Mouse (Mus musculus): Measurements from ENCODE around the gene Gm11172. TPM values are rescaled to one million over a fixed set of nuclear protein-coding genes. Genes with fewer than 3 reads are reported as not detected.

The Gm11172 gene
- polyA plus RNA-seq (2015; fragmentation: Nextera tagmentation; extraction: Ambion mirVana), result not detected in 2 replicates

DNA sequence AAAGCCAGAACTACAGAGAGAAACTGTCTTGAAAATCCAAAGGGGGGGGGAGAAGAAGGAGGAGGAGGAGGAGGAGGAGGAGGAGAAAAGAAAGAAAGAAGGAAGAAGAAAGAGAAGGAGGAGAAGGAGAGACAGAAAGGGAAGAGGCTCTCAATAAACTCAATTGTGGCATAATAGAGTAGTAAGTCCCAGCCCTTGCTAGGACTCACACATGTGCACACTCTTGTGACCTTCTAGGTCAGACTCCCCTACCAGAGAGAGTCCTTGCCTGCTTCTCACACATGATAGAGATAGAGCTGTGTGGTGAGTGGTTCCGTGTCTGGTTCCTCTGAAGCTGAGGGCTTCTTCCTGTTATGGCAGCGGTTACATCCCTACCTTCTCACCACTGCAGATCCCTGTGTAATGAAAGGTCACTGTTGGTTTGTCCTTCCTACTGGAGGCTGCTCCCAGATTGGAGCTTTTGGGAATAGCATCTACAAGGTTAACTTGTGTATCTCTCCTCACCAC is at the start of gene Gm11172:
TSS of gene Gm11172 (plus strand) at position 51 of the 507 bp plus-strand sequence.
- H3K27ac ChIP-seq, result no peak within 1 kb of the TSS
- no peaks in the 10 kb centered on the region for H3K4me1 ChIP-seq
- no peak within 1 kb of the TSS for H3K4me3 ChIP-seq
- no peak within 1 kb of the TSS for H3K4me2 ChIP-seq (replicated peaks)
- H3K9me3 ChIP-seq, result no peaks in the 10 kb centered on the region
- H3K27me3 ChIP-seq, result no peaks in the 10 kb centered on the region
- no peak within 1 kb of the TSS for H3K9ac ChIP-seq
- 85% methylated on average over 2 of the region's 2 CpGs for WGBS
- no peak for ATAC-seq (ENCODE audit: low FRiP score, low read depth)
- H3K36me3 ChIP-seq, result no peaks in the 10 kb centered on the region

DNA sequence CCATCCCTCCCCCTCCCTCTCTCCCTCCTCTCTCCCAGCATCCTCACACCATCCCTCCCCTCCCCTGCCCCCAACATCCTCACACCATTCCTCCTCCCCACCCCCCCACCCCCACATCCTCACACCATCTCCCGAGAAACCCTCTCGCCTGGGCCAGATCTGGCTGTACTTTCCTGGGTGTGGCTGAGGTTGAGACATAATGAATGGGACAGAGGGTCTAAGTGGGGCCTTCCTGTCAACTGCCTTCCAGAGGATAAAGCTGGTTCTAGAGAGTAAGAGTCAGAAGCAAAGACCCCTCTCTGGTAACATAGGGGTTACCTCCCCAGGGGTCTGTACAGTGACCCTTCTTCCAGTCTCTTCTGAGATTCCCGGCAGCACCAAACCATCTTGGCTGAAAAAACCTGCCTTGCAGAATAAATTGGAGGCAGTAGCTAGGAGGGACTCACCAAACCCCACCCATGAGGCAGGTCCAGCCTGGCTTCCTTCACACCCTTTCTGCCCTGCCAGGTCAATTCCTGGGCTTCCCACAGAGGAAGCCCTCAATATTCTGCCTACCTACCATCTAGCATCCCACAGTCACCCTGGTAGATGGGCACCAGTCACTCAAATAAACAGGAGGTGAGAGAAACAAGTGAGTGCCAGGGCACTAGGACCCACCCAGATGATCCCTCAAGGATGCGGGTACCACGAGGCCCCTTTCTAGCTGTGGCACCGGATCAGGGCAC is 49.0 kb upstream of the Gm11172 start:
- Histone ChIP-seq H3K4me2 (replicated peaks) (no peak overlapping the region), H3K4me3 (no peak overlapping the region), H3K9ac (no peak overlapping the region), H3K4me1 (peaks cover 2% of the 10 kb centered on the region; the same call in 1 of the 2 replicates), H3K27me3 (no peaks in the 10 kb centered on the region), H3K9me3 (no peaks in the 10 kb centered on the region), H3K36me3 (no peaks in the 10 kb centered on the region), H3K27ac (no peak overlapping the region)
- WGBS, result 61% methylated on average over 6 of the region's 6 CpGs
- no peak for ATAC-seq (ENCODE audit: low FRiP score, low read depth)

DNA sequence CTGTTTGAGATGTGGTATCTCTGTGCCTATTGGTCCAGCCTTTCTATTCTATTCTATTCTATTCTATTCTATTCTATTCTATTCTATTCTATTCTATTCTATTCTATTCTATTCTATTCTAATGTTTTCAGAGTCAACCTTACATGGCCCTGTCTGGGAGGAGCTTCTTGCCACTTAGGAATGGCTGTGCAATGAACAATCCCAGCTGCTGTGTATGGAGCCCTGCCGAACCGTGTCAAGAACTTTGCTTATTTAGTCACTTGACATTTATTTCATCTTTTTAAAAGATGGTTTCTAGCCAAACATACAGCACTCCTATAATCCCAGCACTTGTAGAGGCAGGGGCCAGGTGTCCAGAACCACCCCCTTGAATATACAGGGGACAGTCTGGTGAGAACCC is 48.4 kb upstream of the Gm11172 start:
- WGBS, result 72% methylated on average over 2 of the region's 2 CpGs
- H3K36me3 ChIP-seq, result no peaks in the 10 kb centered on the region
- no peak overlapping the region for H3K9ac ChIP-seq
- no peak overlapping the region for H3K27ac ChIP-seq
- ATAC-seq (ENCODE audit: low FRiP score, low read depth), result no peak
- H3K4me3 ChIP-seq, result no peak overlapping the region
- H3K9me3 ChIP-seq, result no peaks in the 10 kb centered on the region
- H3K4me2 ChIP-seq (replicated peaks), result no peak overlapping the region
- no peaks in the 10 kb centered on the region for H3K27me3 ChIP-seq
- H3K4me1 ChIP-seq, result peaks cover 7% of the 10 kb centered on the region; the same call in 1 of the 2 replicates

DNA sequence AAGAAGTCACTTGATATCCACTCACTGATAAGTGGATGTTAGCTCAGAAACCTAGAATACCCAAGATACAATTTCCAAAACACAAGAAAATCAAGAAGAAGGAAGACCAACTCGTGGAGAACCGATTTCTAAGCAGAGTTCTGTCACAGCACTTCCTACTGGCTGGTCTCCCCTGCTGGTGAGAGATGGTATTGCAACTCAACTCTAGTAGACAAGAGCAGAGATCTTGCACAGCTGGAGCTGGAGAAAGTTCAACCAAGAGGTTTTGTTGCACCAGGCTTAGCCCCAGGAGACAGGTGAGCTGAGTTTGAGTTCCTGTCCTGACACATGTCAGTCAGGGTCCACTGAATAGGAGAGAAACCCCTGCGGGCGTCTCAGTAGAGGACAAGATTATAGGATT is 45.6 kb upstream of the Gm11172 start:
- peaks cover 27% of the 10 kb centered on the region for H3K4me1 ChIP-seq
- ATAC-seq (ENCODE audit: low FRiP score, low read depth), result no peak
- no peak overlapping the region for H3K4me2 ChIP-seq (replicated peaks)
- no peaks in the 10 kb centered on the region for H3K36me3 ChIP-seq
- no peaks in the 10 kb centered on the region for H3K27me3 ChIP-seq
- H3K27ac ChIP-seq, result no peak overlapping the region
- no peak overlapping the region for H3K4me3 ChIP-seq
- 56% methylated on average over 4 of the region's 4 CpGs for WGBS
- H3K9me3 ChIP-seq, result no peaks in the 10 kb centered on the region
- no peak overlapping the region for H3K9ac ChIP-seq

DNA sequence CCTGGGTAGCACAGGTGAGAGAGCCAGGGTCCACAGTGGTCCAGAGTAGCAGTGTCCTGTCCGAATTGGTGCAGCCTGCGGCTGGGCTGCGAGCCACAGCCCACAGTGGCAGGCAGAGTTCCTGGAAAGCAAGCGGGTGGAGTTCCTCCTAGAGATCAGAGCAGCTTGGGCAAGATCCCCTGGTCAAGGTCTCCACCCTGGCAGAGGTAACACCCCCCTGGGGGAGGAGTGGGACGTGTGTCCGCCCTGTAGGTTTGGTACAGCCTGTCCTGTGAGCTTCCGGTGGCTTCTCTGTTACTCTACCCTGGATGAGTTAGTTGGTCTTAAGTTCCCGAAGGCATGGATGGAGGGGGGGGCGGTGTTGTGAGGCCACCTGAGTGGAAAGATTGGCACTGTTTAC is 43.9 kb upstream of the Gm11172 start:
- H3K27me3 ChIP-seq, result no peaks in the 10 kb centered on the region
- peaks cover 30% of the 10 kb centered on the region for H3K4me1 ChIP-seq
- no peaks in the 10 kb centered on the region for H3K9me3 ChIP-seq
- no peak overlapping the region for H3K4me3 ChIP-seq
- no peak overlapping the region for H3K27ac ChIP-seq
- no peak for ATAC-seq (ENCODE audit: low FRiP score, low read depth)
- H3K9ac ChIP-seq, result no peak overlapping the region
- H3K4me2 ChIP-seq (replicated peaks), result no peak overlapping the region
- 55% methylated on average over 9 of the region's 9 CpGs for WGBS
- H3K36me3 ChIP-seq, result no peaks in the 10 kb centered on the region

DNA sequence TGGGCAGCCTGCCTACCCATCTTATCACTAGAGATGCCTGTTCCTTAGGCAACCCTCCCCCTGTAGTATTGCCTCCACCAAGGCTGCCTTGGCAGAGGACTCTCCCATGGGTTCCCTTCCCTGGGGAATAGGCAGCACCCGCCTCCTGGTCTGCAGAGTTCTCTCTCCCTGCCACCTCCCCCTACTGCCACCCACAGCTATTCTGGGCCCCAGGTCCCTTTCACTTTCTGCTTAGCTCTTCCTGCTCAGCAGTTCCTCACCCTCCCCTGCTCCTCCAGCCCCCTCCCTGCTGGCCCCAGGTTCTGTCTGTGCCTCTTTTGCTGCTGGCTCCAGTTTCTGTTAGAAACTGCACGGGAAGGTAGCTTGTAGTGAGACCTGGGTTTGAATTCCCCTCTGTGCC is 43.1 kb upstream of the Gm11172 start:
- H3K27me3 ChIP-seq, result no peaks in the 10 kb centered on the region
- H3K9ac ChIP-seq, result no peak overlapping the region; the same call in 1 of the 2 replicates
- 42% methylated on average over 2 of the region's 2 CpGs for WGBS
- no peak overlapping the region for H3K27ac ChIP-seq
- H3K9me3 ChIP-seq, result no peaks in the 10 kb centered on the region
- H3K4me3 ChIP-seq, result no peak overlapping the region
- ATAC-seq (ENCODE audit: low FRiP score, low read depth), result no peak
- H3K4me2 ChIP-seq (replicated peaks), result no peak overlapping the region
- H3K4me1 ChIP-seq, result peaks cover 30% of the 10 kb centered on the region
- no peaks in the 10 kb centered on the region for H3K36me3 ChIP-seq

DNA sequence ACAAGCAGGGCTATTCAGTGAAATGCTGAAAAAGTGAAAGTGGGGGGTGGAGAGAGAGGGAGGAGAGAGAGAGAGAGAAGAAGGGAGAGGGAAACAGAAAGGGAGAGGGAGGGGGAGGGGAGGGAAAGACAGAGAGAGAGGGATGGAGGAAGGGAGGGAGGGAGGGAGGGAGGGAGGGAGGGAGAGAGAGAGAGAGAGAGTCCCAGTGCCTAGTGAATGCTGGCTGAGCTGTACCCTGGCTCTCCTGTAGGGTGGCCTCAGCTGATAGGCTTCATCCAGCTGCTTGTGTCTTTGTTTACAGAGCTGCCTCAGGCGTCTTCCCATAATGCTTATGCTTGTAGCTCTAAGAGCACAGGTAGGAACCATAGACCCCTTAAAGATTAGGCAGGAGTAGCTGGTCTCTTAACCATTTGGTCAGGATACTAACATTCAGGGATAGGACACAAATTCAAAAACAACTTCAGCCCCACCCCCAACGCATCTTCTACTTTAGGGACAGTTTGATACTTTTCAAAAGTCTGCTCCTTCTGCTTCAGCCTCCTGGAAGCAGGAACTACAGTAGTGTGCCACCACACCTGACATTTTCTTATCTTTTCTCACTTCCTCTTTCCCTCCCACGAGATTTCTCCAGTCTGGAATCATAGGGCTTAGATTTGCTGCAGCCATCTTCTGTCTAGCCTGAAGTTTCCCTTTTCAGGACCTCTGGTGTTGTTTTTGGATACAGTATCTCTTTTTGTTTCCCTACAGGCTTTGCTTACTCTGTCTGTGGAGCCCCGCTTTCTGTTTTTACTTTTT is 42.0 kb upstream of the Gm11172 start:
- no peak overlapping the region for H3K4me2 ChIP-seq (replicated peaks)
- no peak overlapping the region for H3K9ac ChIP-seq
- H3K27me3 ChIP-seq, result no peaks in the 10 kb centered on the region
- no peaks in the 10 kb centered on the region for H3K9me3 ChIP-seq
- WGBS, result 43% methylated on average over 4 of the region's 4 CpGs
- H3K4me1 ChIP-seq, result peaks cover 30% of the 10 kb centered on the region
- H3K4me3 ChIP-seq, result no peak overlapping the region
- no peak overlapping the region for H3K27ac ChIP-seq
- no peak for ATAC-seq (ENCODE audit: low FRiP score, low read depth)
- no peaks in the 10 kb centered on the region for H3K36me3 ChIP-seq

DNA sequence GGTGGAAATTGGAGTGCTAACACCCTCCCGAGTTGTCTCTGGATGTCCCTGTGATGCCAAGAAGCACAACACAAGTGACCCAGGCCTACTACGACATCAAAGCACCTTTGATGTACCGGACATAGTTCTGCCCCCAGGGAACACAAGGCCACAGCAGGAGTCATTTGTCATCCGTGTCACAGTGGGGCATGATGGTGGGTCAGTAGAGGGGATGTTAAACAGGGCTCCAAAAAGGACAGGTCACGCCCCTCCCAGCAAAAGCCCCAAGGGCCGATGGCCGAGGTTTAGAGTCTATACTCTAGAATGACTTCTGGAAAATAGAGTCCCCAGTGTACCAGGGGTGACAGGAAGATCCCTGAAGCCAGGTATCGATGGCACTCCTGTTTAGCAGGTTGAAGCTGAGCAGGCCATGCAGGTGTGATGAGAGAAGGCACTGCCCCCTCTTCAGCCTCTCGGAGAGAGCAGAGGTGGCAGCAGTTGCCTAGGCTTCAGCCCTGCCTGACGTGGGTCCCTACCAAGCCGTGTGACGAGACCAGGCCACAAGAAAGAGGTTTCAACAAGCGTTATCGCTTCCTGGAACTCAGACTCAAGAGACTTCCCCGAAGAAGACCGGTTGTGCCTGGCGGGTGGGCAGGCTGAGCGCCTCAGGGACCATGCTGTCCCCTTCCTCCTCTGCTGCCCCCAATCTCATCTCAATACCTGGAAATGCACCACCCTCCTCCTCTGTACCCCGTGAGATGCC is 40.8 kb upstream of the Gm11172 start:
- Histone ChIP-seq H3K27me3 (no peaks in the 10 kb centered on the region), H3K27ac (no peak overlapping the region), H3K4me3 (no peak overlapping the region), H3K4me2 (replicated peaks) (no peak overlapping the region), H3K4me1 (peaks cover 30% of the 10 kb centered on the region), H3K9me3 (no peaks in the 10 kb centered on the region), H3K9ac (no peak overlapping the region), H3K36me3 (no peaks in the 10 kb centered on the region)
- 51% methylated on average over 19 of the region's 19 CpGs for WGBS
- ATAC-seq (ENCODE audit: low FRiP score, low read depth), result no peak

DNA sequence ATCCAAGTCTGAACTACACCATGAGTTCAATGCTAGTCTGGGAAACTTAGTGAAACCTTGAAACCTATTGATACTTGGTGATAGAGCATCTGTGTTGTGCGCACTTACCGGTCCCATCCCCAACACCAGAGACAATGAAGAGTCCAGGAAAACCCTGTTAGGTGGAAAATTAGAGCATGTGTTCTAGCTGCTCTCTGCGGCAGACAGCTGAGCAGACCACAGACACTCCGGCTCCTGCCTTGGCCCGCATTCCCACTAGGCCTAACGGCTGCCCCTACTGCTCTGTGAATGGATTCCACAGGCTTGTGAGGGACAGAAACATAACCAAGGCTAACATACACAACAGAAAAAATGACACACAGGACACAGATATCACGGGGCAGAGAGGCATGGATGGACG is 39.2 kb upstream of the Gm11172 start:
- WGBS, result 82% methylated on average over 8 of the region's 8 CpGs
- H3K27me3 ChIP-seq, result no peaks in the 10 kb centered on the region
- H3K4me2 ChIP-seq (replicated peaks), result no peak overlapping the region
- H3K4me3 ChIP-seq, result no peak overlapping the region
- H3K4me1 ChIP-seq, result peaks cover 30% of the 10 kb centered on the region
- H3K36me3 ChIP-seq, result no peaks in the 10 kb centered on the region
- no peak overlapping the region for H3K9ac ChIP-seq
- no peak overlapping the region for H3K27ac ChIP-seq
- H3K9me3 ChIP-seq, result no peaks in the 10 kb centered on the region
- no peak for ATAC-seq (ENCODE audit: low FRiP score, low read depth)

DNA sequence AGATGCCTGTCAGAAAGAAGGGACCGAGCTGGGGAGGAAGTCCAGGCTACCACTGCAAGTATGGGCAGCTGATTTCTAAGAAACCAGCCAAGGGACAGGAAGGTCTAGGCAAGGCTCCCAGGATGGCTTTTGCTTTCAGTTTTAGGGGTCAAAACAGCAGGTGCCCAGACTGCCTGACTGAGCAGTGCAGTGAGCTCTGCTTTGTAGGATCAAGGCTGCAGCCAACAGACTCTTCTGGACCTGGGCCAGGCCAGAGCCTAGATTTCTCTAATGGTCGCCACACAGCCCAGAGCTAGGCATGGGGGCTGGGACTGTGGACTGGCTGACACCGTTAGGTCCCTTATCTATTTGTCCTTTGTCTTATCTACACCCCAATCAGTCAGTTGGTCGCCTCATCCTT is 38.0 kb upstream of the Gm11172 start:
- Histone ChIP-seq H3K27ac (no peak overlapping the region), H3K9ac (no peak overlapping the region), H3K4me3 (no peak overlapping the region), H3K9me3 (no peaks in the 10 kb centered on the region), H3K4me1 (peaks cover 19% of the 10 kb centered on the region), H3K4me2 (replicated peaks) (no peak overlapping the region), H3K36me3 (no peaks in the 10 kb centered on the region), H3K27me3 (no peaks in the 10 kb centered on the region)
- ATAC-seq (ENCODE audit: low FRiP score, low read depth), result no peak
- WGBS, result 67% methylated on average over 4 of the region's 4 CpGs

DNA sequence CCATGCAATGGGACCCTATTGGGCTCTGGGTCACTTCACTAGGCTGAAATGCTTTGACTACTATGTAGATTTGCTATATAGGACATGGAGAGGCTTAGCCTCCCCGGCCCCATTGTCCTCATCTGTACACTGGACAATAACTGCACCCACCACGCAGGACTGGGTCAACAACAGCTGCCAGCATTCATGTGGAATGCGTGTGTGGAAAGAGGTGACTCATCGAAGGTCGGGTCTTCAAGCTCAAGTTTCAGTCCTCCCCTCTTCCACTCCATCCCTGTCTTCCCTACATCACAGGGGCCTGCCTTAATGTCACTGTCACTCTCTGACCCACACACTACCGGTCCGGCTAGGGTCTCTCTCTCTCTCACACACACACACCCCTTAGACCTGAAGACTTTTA is 36.4 kb upstream of the Gm11172 start:
- H3K9me3 ChIP-seq, result no peaks in the 10 kb centered on the region
- H3K4me1 ChIP-seq, result peaks cover 20% of the 10 kb centered on the region
- no peak overlapping the region for H3K9ac ChIP-seq
- H3K27ac ChIP-seq, result no peak overlapping the region
- H3K36me3 ChIP-seq, result no peaks in the 10 kb centered on the region
- no peak for ATAC-seq (ENCODE audit: low FRiP score, low read depth)
- H3K27me3 ChIP-seq, result no peaks in the 10 kb centered on the region
- WGBS, result 54% methylated on average over 7 of the region's 7 CpGs
- H3K4me3 ChIP-seq, result no peak overlapping the region
- H3K4me2 ChIP-seq (replicated peaks), result no peak overlapping the region

DNA sequence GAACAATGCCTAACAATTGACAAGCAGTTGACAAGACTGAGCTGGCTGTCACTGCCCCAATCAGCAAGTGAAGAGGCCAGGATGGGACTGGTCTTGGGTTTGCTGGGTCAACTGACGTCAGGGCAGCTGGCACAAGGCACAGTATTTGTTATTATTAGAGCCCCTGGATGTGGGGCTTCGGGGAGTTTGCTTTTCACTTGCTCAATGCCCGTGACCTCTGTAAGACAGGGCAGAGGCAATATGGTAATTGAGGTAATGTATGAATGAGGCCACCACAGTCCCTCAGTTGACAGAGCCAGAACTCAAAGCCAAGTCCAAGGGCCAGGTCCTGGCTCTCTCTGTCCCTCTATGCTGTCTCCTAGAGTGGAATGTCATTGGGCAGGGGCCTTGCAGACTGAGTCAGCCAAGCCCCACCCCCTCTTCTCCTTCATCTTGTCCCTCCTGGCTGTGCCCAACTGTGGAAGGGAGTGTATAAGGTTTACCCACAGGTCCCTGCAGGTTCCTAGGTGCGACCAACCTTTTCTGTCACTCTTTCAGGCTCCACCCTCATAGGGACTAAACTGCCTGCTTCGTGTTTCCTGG is 35.0 kb upstream of the Gm11172 start:
- H3K4me2 ChIP-seq (replicated peaks), result no peak overlapping the region
- H3K4me3 ChIP-seq, result no peak overlapping the region
- H3K27ac ChIP-seq, result no peak overlapping the region
- H3K36me3 ChIP-seq, result 0 out of 2 replicates have a peak, but pooled peaks cover 2% of the 10 kb centered on the region
- peaks cover 32% of the 10 kb centered on the region for H3K4me1 ChIP-seq
- WGBS, result 76% methylated on average over 5 of the region's 5 CpGs
- no peaks in the 10 kb centered on the region for H3K27me3 ChIP-seq
- H3K9me3 ChIP-seq, result no peaks in the 10 kb centered on the region
- no peak for ATAC-seq (ENCODE audit: low FRiP score, low read depth)
- no peak overlapping the region for H3K9ac ChIP-seq
